Mouse (Mus musculus): ENCODE results near the gene Med13. TPM values are rescaled to one million over a fixed set of nuclear protein-coding genes. Genes with fewer than 3 reads are reported as not detected.

Gene Med13
- polyA plus RNA-seq, 1 experiment from 2014 or later: 9.3 TPM

DNA sequence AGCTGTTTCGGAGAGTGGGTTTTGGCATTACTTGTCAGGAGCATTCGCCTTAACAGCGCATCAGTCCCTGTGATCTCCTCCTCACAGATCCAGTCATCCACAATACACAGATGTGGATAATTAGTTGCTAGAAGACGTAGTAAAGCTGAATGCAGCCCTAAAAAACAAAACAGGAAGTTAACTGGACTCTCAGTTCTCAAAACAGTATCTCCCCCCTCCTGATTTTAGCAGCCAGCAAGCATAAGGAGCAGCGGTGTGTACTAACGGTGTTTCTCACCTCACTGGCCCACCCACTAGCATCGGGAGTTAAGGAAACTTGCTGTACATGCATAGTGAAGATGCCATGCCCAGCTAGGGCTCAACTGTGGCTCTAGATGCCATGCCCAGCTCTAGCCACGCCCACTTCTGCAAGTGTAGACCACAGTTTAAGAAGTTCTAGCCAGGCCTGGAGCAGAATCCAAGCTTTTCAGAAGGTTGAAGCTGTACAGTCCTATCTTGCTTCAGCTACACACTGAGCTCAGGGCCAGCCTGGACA lies 130.7 kb downstream of the Med13 start:
- no peaks in the 10 kb centered on the region for H3K27me3 ChIP-seq (ENCODE audit: control insufficient read depth, insufficient read depth, low read length)
- no peak for ATAC-seq (ENCODE audit: insufficient number of reproducible peaks, insufficient read depth, low FRiP score, low read depth)
- 86% methylated on average over 8 of the region's 8 CpGs for WGBS

GRCm38 (mm10) chr11:86225761-86226160 lies 131.6 kb downstream of the Med13 start:
- no peaks in the 10 kb centered on the region for H3K9me3 ChIP-seq (ENCODE audit: control insufficient read depth, low read length)
- no peaks in the 10 kb centered on the region for H3K4me1 ChIP-seq (ENCODE audit: control insufficient read depth in 2 of 2, insufficient read depth in 2 of 2, low read length in 2 of 2)
- H3K4me2 ChIP-seq (ENCODE audit: low read length): no peak overlapping the region
- no peak overlapping the region for H3K27ac ChIP-seq (replicated peaks in 1 of 2; ENCODE audit: control insufficient read depth in 1 of 2, insufficient read depth in 1 of 2, low read depth in 2 of 2, low read length in 2 of 2)
- WGBS: 82% methylated on average over 4 of the region's 4 CpGs
- H3K27me3 ChIP-seq (ENCODE audit: control insufficient read depth, insufficient read depth, low read length): no peaks in the 10 kb centered on the region
- ATAC-seq (ENCODE audit: insufficient number of reproducible peaks, insufficient read depth, low FRiP score, low read depth): no peak
- no peak overlapping the region for H3K4me3 ChIP-seq (ENCODE audit: control insufficient read depth in 1 of 2, insufficient read depth in 1 of 2, low read depth in 1 of 2, low read length in 2 of 2)
- H3K9ac ChIP-seq (ENCODE audit: low read length): no peak overlapping the region
- H3K36me3 ChIP-seq (ENCODE audit: control insufficient read depth, insufficient read depth, low read length): peaks cover 66% of the 10 kb centered on the region

More for the DNA sequence above, 130.7 kb downstream of the Med13 start:
- H3K36me3 ChIP-seq (ENCODE audit: control insufficient read depth, insufficient read depth, low read length): peaks cover 73% of the 10 kb centered on the region
- no peak overlapping the region for H3K27ac ChIP-seq (replicated peaks in 1 of 2; ENCODE audit: control insufficient read depth in 1 of 2, insufficient read depth in 1 of 2, low read depth in 2 of 2, low read length in 2 of 2)
- no peaks in the 10 kb centered on the region for H3K4me1 ChIP-seq (ENCODE audit: control insufficient read depth in 2 of 2, insufficient read depth in 2 of 2, low read length in 2 of 2)
- H3K9me3 ChIP-seq (ENCODE audit: control insufficient read depth, low read length): no peaks in the 10 kb centered on the region
- no peak overlapping the region for H3K4me2 ChIP-seq (ENCODE audit: low read length)
- no peak overlapping the region for H3K4me3 ChIP-seq (ENCODE audit: control insufficient read depth in 1 of 2, insufficient read depth in 1 of 2, low read depth in 1 of 2, low read length in 2 of 2)
- H3K9ac ChIP-seq (ENCODE audit: low read length): no peak overlapping the region

Other genes starting within 250 kb of the Med13 start
- 4.6 and 6.2 TPM in 2 replicates for gene Brip1, start 156.4 kb downstream of the Med13 start, polyA plus RNA-seq (2014; fragmentation: Nextera tagmentation; extraction: Ambion mirVana)
- gene Ints2, start 100.0 kb downstream of the Med13 start, polyA plus RNA-seq (2014; fragmentation: Nextera tagmentation; extraction: Ambion mirVana): 12.3 and 13.6 TPM in 2 replicates
- gene Rnft1, start 127.1 kb upstream of the Med13 start, polyA plus RNA-seq (2014; fragmentation: Nextera tagmentation; extraction: Ambion mirVana): 45.6 and 46.6 TPM in 2 replicates
- gene Rps6kb1, start 187.2 kb upstream of the Med13 start, polyA plus RNA-seq (2014; fragmentation: Nextera tagmentation; extraction: Ambion mirVana): 33.4 and 34.8 TPM in 2 replicates
- 12.0 and 13.2 TPM in 2 replicates for gene Tubd1, start 187.4 kb upstream of the Med13 start, polyA plus RNA-seq (2014; fragmentation: Nextera tagmentation; extraction: Ambion mirVana)

All from heart, embryonic 14.5 days (tissue).